Mouse (Mus musculus): ENCODE results near the gene Ttc27. TPM values are rescaled to one million over a fixed set of nuclear protein-coding genes. Genes with fewer than 3 reads are reported as not detected.

Ttc27 gene
- polyA plus RNA-seq, 1 experiment from 2014 or later = 22.9 TPM

DNA sequence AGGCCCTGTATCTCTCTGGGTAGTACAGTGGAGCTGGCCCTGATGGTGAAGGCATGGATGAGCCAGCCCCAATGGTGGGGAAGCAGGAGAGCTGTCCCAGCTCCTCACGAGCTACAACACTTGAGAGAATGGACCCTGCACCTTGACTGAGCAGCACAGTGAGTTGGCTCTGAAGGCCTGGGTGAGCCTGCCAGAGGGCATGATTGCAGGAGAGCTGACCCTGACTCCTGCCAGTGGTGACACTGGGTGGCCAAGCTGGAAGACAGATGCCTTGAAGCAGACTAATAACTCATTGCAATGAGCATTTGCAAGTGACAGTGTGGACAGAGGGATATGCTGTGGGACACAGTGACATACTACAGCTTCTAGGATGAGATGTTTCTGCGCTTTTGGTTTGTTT, 195.5 kb downstream of the Ttc27 start:
- Histone ChIP-seq H3K36me3 (replicated peaks) (no peaks in the 10 kb centered on the region), H3K27ac (no peak overlapping the region), H3K4me3 (replicated peaks) (no peak overlapping the region), H3K4me2 (no peak overlapping the region), H3K27me3 (no peaks in the 10 kb centered on the region), H3K9ac (no peak overlapping the region), H3K4me1 (no peaks in the 10 kb centered on the region), H3K9me3 (no peaks in the 10 kb centered on the region)
- WGBS = 99% methylated on average over 2 of the region's 2 CpGs
- ATAC-seq (ENCODE audit: low FRiP score) = no peak

Other genes starting within 250 kb of the Ttc27 start
- gene Yipf4, start 228.2 kb upstream of the Ttc27 start, polyA plus RNA-seq (2016; fragmentation: Nextera tagmentation; extraction: Ambion mirVana) = 52.6 and 54.9 TPM in 2 replicates
- gene Birc6, start 189.4 kb upstream of the Ttc27 start, polyA plus RNA-seq (2016; fragmentation: Nextera tagmentation; extraction: Ambion mirVana) = 103 and 109 TPM in 2 replicates